Mouse (Mus musculus) MEL (cell line): Measurements from ENCODE around the gene Dgkb. TPM values are rescaled to one million over a fixed set of nuclear protein-coding genes. Genes with fewer than 3 reads are reported as not detected.

Experiments used
- DNase-seq: peaks from one replicate; pipeline ENCODE4 v3.0.0; 2011; ENCODE audit warnings: low read depth, low spot score
- H3K27ac ChIP-seq: 2 replicates; pipeline ENCODE4 v1.5.1; 2012; ENCODE audit warnings: low read depth, mild to moderate bottlenecking, control low read depth, low read length, moderate library complexity; ENCODE audit not compliant: control insufficient read depth
- H3K27me3 ChIP-seq, 2 experiments: fragments of 150-350 bp in 1 of 2; sonication (generic) in 1 of 2; 2 replicates each; pipeline ENCODE4 v1.6.1; 2012; ENCODE audit warnings: low read length in 2 of 2, mild to moderate bottlenecking in 2 of 2, improper control_type of control experiment in 1 of 2, moderate library complexity in 1 of 2; ENCODE audit not compliant: insufficient read depth in 2 of 2, control insufficient read depth in 1 of 2
- H3K36me3 ChIP-seq, 2 experiments: 2 replicates each; pipeline ENCODE4 v1.6.1; 2012 to 2014; ENCODE audit warnings: low read length in 2 of 2, improper control_type of control experiment in 1 of 2, inconsistent platforms in 1 of 2, mild to moderate bottlenecking in 1 of 2; ENCODE audit not compliant: insufficient read depth in 2 of 2, control insufficient read depth in 1 of 2
- H3K4me1 ChIP-seq, 2 experiments: fragments of 150-350 bp in 1 of 2; sonication (generic) in 1 of 2; 2 replicates each; pipeline ENCODE4 v1.6.1; 2012; ENCODE audit warnings: low read length in 2 of 2, improper control_type of control experiment in 1 of 2, mild to moderate bottlenecking in 1 of 2; ENCODE audit not compliant: insufficient read depth in 2 of 2, control insufficient read depth in 1 of 2
- H3K4me3 ChIP-seq, 2 experiments: fragments of 150-350 bp in 1 of 2; sonication (generic) in 1 of 2; 2 replicates each; pipeline ENCODE4 v1.5.1; 2012; ENCODE audit warnings: low read depth in 2 of 2, low read length in 2 of 2, mild to moderate bottlenecking in 2 of 2, moderate library complexity in 2 of 2, control low read depth in 1 of 2, improper control_type of control experiment in 1 of 2; ENCODE audit not compliant: control insufficient read depth in 1 of 2, insufficient read depth in 1 of 2
- H3K79me2 ChIP-seq: 2 replicates; pipeline ENCODE4 v1.6.1; 2012; ENCODE audit warnings: mild to moderate bottlenecking, low read length, moderate library complexity; ENCODE audit not compliant: control insufficient read depth, poor library complexity, insufficient read depth
- H3K9ac ChIP-seq: 2 replicates; pipeline ENCODE4 v1.6.1; 2012; ENCODE audit warnings: low read depth, mild to moderate bottlenecking, control low read depth, low read length, moderate library complexity; ENCODE audit not compliant: control insufficient read depth, poor library complexity, severe bottlenecking
- H3K9me3 ChIP-seq: fragments of 150-350 bp; sonication (generic); replicated peaks from 2 replicates; pipeline ENCODE4 v1.6.1; 2012; ENCODE audit warnings: mild to moderate bottlenecking, low read length, improper control_type of control experiment, moderate library complexity; ENCODE audit not compliant: insufficient read depth
- CHD1 ChIP-seq: IDR thresholded peaks from 2 replicates; pipeline ENCODE4 v1.6.1; 2012; ENCODE audit warnings: low read depth, mild to moderate bottlenecking, inconsistent platforms, low read length, improper control_type of control experiment
- CHD2 ChIP-seq: IDR thresholded peaks from 2 replicates; pipeline ENCODE4 v1.6.1; 2011; ENCODE audit warnings: low read length, improper control_type of control experiment
- CTCF ChIP-seq, 3 experiments: IDR thresholded peaks in 2 of 3; conservative IDR thresholded peaks in 1 of 3; 2 replicates each; pipeline ENCODE4 v1.5.1; 2011 to 2012; ENCODE audit warnings: low read length in 3 of 3, low read depth in 2 of 3, mild to moderate bottlenecking in 2 of 3, improper control_type of control experiment in 1 of 3, inconsistent platforms in 1 of 3, mixed read lengths in 1 of 3, moderate library complexity in 1 of 3; ENCODE audit not compliant: control insufficient read depth in 1 of 3, insufficient read depth in 1 of 3, poor library complexity in 1 of 3, severe bottlenecking in 1 of 3
- E2F4 ChIP-seq: IDR thresholded peaks from 2 replicates; pipeline ENCODE4 v1.6.1; 2011; ENCODE audit warnings: low read depth, low read length, improper control_type of control experiment, borderline replicate concordance
- GATA1 ChIP-seq: IDR thresholded peaks from 2 replicates; pipeline ENCODE4 v1.6.1; 2011; ENCODE audit warnings: low read depth, low read length, improper control_type of control experiment
- JUND ChIP-seq: IDR thresholded peaks from 2 replicates; pipeline ENCODE4 v1.6.1; 2011; ENCODE audit warnings: low read depth, mild to moderate bottlenecking, improper control_type of control experiment, low read length
- MAX ChIP-seq: IDR thresholded peaks from 2 replicates; pipeline ENCODE4 v1.6.1; 2011; ENCODE audit warnings: low read length, improper control_type of control experiment
- MAZ ChIP-seq: IDR thresholded peaks from 2 replicates; pipeline ENCODE4 v1.6.1; 2012; ENCODE audit warnings: low read depth, mild to moderate bottlenecking, inconsistent platforms, low read length, improper control_type of control experiment
- MXI1 ChIP-seq: IDR thresholded peaks from 2 replicates; pipeline ENCODE4 v1.6.1; 2011; ENCODE audit warnings: mild to moderate bottlenecking, low read depth, low read length, improper control_type of control experiment
- POLR2A ChIP-seq, 2 experiments: IDR thresholded peaks; 2 replicates each; pipeline ENCODE4 v1.6.1; 2011 to 2012; ENCODE audit warnings: low read length in 2 of 2, mild to moderate bottlenecking in 2 of 2, control low read depth in 1 of 2, improper control_type of control experiment in 1 of 2, low read depth in 1 of 2, moderate library complexity in 1 of 2; ENCODE audit not compliant: control insufficient read depth in 1 of 2, insufficient read depth in 1 of 2, poor library complexity in 1 of 2
- POLR2AphosphoS2 ChIP-seq: IDR thresholded peaks from 2 replicates; pipeline ENCODE4 v1.6.1; 2011; ENCODE audit warnings: low read length, improper control_type of control experiment
- RCOR1 ChIP-seq: IDR thresholded peaks from 2 replicates; pipeline ENCODE4 v1.6.1; 2012; ENCODE audit warnings: low read depth, mild to moderate bottlenecking, inconsistent platforms, low read length, improper control_type of control experiment
- SIN3A ChIP-seq: IDR thresholded peaks from 2 replicates; pipeline ENCODE4 v1.6.1; 2012; ENCODE audit warnings: low read length, improper control_type of control experiment, inconsistent platforms
- TAL1 ChIP-seq: IDR thresholded peaks from 2 replicates; pipeline ENCODE4 v1.6.1; 2012; ENCODE audit warnings: mild to moderate bottlenecking, inconsistent platforms, low read length, moderate library complexity, mixed read lengths
- TCF12 ChIP-seq: IDR thresholded peaks from 2 replicates; pipeline ENCODE4 v1.6.1; 2014; ENCODE audit warnings: low read depth, mild to moderate bottlenecking, inconsistent platforms, low read length, improper control_type of control experiment, moderate library complexity
- USF1 ChIP-seq: IDR thresholded peaks from 2 replicates; pipeline ENCODE4 v1.6.1; 2014; ENCODE audit warnings: low read depth, mild to moderate bottlenecking, inconsistent platforms, low read length, improper control_type of control experiment, moderate library complexity
- ZKSCAN1 ChIP-seq: IDR thresholded peaks from 2 replicates; pipeline ENCODE4 v1.6.1; 2012; ENCODE audit warnings: low read depth, mild to moderate bottlenecking, inconsistent platforms, low read length, improper control_type of control experiment, moderate library complexity
- ZMIZ1 ChIP-seq: IDR thresholded peaks from 2 replicates; pipeline ENCODE4 v1.6.1; 2012; ENCODE audit warnings: low read depth, mild to moderate bottlenecking, inconsistent platforms, low read length, improper control_type of control experiment, moderate library complexity
- ZNF384 ChIP-seq: IDR thresholded peaks from 2 replicates; pipeline ENCODE4 v1.6.1; 2012; ENCODE audit warnings: low read depth, mild to moderate bottlenecking, inconsistent platforms, low read length, improper control_type of control experiment
- polyA plus RNA-seq, 2 experiments: library from polyadenylated mRNA; stranded (reverse) in 1 of 2; unstranded in 1 of 2; fragments of >175 nt in 1 of 2; fragments of >200 nt in 1 of 2; gene quantifications; 2 replicates each; pipeline versions ENCODE4 v1.2.1 to v1.2.4; 2012; ENCODE audit warnings: low replicate concordance in 2 of 2, low read depth in 1 of 2; ENCODE audit not compliant: insufficient read length in 2 of 2, insufficient read depth in 1 of 2, missing spikeins in 1 of 2
- total RNA-seq: library from RNA; depleted of rRNA; stranded (reverse); fragments of 300-350 nt; gene quantifications from 2 replicates; pipeline ENCODE4 v1.2.3, GENCODE M21; 2012

Dgkb gene
- total and polyA plus RNA-seq, 3 experiments, result not detected

DNA sequence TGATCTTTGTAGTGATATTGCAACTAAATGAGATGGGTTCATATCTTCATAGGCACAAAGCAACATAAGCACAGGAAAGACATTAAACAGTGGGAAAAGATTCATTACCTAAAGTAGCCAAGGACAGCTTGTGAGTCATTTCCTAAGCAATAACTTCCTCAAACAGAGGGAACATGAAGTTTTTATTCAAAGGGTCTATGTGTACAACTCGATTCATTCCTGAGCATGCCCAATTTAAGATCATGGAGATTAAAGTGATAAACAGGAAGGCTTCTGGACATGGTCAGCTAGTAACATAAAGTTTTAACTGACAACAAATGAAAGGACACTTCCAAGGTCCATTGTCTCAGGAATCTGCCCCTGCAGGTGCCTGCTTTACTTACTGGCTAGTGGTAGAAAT lies 167.8 kb downstream of the Dgkb start:
- no peaks in the 10 kb centered on the region for H3K79me2 ChIP-seq

DNA sequence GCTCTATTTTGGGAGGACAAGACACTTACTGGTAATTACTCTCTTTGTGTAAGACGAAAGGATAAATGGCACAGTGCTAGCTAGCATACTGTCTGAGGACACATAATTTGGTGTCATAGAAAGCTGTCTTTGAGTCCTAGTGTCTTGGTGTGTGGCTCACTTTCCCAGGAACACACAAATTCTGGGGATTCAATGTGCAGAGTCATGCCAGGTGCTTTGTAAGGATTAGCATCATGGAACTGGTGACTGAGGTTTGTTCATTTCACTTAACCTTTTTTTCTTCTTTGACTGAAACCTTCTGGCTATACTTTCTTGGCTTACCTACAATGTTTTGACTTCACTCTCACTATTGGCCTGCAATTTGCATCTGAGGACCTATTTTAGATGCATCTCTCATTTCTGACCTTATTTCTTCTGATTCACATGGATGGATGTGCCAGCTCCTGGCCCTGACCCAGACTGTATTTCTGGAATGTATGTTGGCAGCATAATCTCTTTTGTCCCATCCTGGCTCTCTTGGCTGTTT lies 170.6 kb downstream of the Dgkb start:
- DNase-seq, result no peak

More for the DNA sequence above, 167.8 kb downstream of the Dgkb start:
- no peaks in the 10 kb centered on the region for H3K9me3 ChIP-seq
- DNase-seq, result no peak
- no peaks in the 10 kb centered on the region for H3K4me1 ChIP-seq
- H3K27me3 ChIP-seq, result no peaks in the 10 kb centered on the region
- H3K9ac ChIP-seq, result no peak overlapping the region
- no peak overlapping the region for H3K27ac ChIP-seq
- H3K4me3 ChIP-seq, result no peak overlapping the region
- H3K36me3 ChIP-seq, result no peaks in the 10 kb centered on the region
- TF ChIP-seq ZMIZ1 (no peak), SIN3A (no peak), ZKSCAN1 (no peak), CHD2 (no peak)

DNA sequence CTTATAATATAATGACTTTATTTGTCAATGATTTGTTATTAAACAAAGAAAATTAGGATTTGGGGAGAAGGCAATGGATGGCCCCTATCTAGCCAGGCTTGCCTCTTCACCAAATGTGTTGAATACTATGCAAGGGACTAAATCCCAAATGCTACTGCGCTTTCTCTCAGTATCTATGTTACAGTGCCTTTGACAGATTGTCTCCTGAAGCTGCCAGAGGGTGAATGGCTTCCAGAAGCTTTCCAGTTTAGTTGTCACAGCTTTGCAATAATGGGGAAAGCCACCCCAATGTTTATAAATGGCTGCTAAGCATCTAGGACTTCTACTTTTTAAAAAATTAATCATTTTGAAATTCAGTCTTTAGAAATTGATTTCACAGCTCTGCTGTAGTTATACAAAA lies 175.7 kb downstream of the Dgkb start:
- TF ChIP-seq MAZ (no peak), E2F4 (no peak), CTCF (IDR thresholded peaks at IDR 0.05 in 2 of 3, conservative IDR thresholded peaks at IDR 0.05 in 1 of 3; ENCODE audit: control insufficient read depth in 1 of 3, insufficient read depth in 1 of 3, low read depth in 2 of 3, low read length in 3 of 3, poor library complexity in 1 of 3, severe bottlenecking in 1 of 3) (no peak), TAL1 (no peak), POLR2A (IDR thresholded peaks at IDR 0.05; ENCODE audit: control insufficient read depth in 1 of 2, insufficient read depth in 1 of 2, low read depth in 1 of 2, low read length in 2 of 2, poor library complexity in 1 of 2) (no peak), CHD1 (no peak), MAX (no peak)
- Histone ChIP-seq H3K4me1 (no peaks in the 10 kb centered on the region), H3K36me3 (no peaks in the 10 kb centered on the region), H3K9ac (no peak overlapping the region), H3K79me2 (no peaks in the 10 kb centered on the region), H3K4me3 (no peak overlapping the region), H3K27me3 (no peaks in the 10 kb centered on the region), H3K9me3 (no peaks in the 10 kb centered on the region), H3K27ac (no peak overlapping the region)
- no peak for DNase-seq

More for the DNA sequence above, 170.6 kb downstream of the Dgkb start:
- no peak for TF ChIP-seq POLR2AphosphoS2
- no peak for TF ChIP-seq RCOR1
- TF ChIP-seq GATA1, result no peak
- no peak for TF ChIP-seq MXI1
- no peak for TF ChIP-seq JUND
- no peak for TF ChIP-seq TCF12
- no peak for TF ChIP-seq ZNF384
- TF ChIP-seq CHD1, result no peak
- no peak for TF ChIP-seq E2F4
- no peak for TF ChIP-seq USF1
- Histone ChIP-seq H3K27ac (no peak overlapping the region), H3K79me2 (no peaks in the 10 kb centered on the region), H3K9me3 (no peaks in the 10 kb centered on the region), H3K4me3 (no peak overlapping the region), H3K9ac (no peak overlapping the region), H3K4me1 (no peaks in the 10 kb centered on the region), H3K27me3 (no peaks in the 10 kb centered on the region), H3K36me3 (no peaks in the 10 kb centered on the region)
